Mouse (Mus musculus) adrenal gland, postnatal 25 days (tissue): ENCODE measurements around the gene 1700122O11Rik. TPM values are rescaled to one million over a fixed set of nuclear protein-coding genes. Genes with fewer than 3 reads are reported as not detected.

ENCODE experiments used
- total RNA-seq: library from RNA; stranded (reverse); gene quantifications from 2 replicates; pipeline ENCODE4 v1.2.3, GENCODE M21; 2021

Gene 1700122O11Rik
- total RNA-seq, 1 experiment from 2014 or later = not detected

Other genes starting within 250 kb of the 1700122O11Rik start
- 2.4 TPM in 1 of 2 replicates, not detected in the other for gene Mdfi, start 203.6 kb downstream of the 1700122O11Rik start, total RNA-seq
- 25.1 and 33.4 TPM in 2 replicates for gene Foxp4, start 113.6 kb downstream of the 1700122O11Rik start, total RNA-seq
- gene 1700067P10Rik, start 51.0 kb upstream of the 1700122O11Rik start, total RNA-seq = not detected in 2 replicates
- not detected in 2 replicates for gene 9830107B12Rik, start 108.0 kb upstream of the 1700122O11Rik start, total RNA-seq
- gene A530064D06Rik, start 129.0 kb upstream of the 1700122O11Rik start, total RNA-seq = not detected in 2 replicates
- not detected in 2 replicates for gene Trem1, start 194.5 kb upstream of the 1700122O11Rik start, total RNA-seq
- gene Trem3, start 209.5 kb upstream of the 1700122O11Rik start, total RNA-seq = not detected in 2 replicates
- 0.52 and 1.00 TPM in 2 replicates for gene Treml4, start 226.0 kb upstream of the 1700122O11Rik start, total RNA-seq